Mouse (Mus musculus): Measurements from ENCODE around the gene Sema5a.

Sema5a gene

GRCm38 (mm10) chr15:32543181-32543580 lies 298.6 kb downstream of the Sema5a start:
- DNase-seq (ENCODE audit: low spot score) = no peak

DNA sequence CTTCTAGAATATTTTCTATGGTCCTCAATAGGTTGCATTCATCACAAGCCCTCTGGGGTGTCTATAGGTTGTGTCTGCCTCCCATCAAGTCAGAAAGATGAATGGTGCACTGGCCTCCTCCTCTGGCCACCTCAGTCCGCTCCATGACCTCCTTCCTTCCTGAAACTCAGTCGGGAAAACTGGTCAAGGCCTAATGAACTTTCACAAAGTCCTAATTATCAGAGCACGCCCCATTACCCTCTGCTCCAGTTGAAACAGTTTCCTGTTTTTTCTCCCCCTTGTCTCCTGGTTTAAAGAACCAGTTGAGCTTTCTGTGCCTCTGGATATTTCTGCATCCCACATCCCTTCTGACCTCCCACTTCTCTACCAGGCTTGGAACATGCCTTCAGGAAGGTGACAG lies 300.8 kb downstream of the Sema5a start:
- no peak for DNase-seq (ENCODE audit: low spot score)

DNA sequence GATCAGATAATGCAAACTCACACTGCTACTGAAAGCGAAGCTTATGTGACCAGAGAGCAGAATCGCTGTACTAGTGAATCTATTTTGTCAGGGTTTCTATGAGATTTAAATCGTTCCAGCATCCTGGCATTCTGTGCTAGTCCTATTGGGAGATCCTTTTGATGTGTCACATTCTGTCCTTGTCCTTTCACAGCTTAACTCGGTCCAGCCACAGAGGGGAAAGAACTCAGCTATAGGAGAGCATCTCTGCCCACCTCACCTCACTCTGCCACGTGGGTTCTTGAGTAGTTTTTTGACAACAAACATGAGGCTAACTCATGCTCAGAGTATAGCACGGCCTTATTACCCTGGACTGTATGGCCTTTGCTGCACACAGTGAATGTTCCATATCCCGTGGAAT lies 302.1 kb downstream of the Sema5a start:
- DNase-seq (ENCODE audit: low spot score) = no peak

DNA sequence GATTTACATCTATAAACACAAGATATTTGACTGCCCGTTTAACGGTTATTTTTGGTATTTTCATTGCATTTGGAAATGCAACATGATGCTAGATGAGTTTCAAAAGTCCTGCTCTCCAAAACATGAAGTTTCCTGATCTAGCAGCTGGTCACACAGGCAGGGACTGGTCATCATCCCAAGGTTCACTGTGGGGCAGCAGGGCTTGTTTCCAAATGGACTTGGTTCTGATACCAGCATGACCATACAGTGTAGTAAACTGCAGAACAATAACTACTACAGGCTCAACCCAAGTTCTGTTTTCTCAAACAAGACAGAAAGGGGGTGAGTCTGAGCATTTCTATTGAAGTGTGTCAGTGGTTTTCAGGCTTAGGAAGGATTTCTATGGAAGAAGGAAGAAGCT lies 314.3 kb downstream of the Sema5a start:
- no peak for DNase-seq (ENCODE audit: low spot score)

DNA sequence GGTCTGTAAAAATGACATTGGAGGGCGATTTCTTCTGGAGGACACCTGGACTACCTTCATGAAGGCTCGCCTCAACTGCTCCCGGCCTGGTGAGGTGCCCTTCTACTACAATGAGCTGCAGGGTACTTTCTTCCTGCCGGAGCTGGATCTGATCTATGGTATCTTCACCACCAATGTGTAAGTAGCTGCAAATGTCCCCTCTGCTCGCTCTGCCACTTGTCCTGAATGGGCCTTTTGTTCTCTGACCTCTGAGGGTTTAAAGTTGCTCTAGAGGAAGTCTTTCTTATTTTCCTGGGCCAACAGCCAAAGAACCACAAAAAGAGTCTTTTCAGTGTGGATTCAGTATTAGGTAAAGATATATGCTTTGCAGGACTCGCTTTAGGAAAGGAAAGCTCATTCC lies 318.0 kb downstream of the Sema5a start:
- DNase-seq (ENCODE audit: low spot score) = no peak

- no peak for DNase-seq (ENCODE audit: low spot score)
These were observed 323.7 kb downstream of the Sema5a start for GRCm38 (mm10) chr15:32568181-32568857.

DNA sequence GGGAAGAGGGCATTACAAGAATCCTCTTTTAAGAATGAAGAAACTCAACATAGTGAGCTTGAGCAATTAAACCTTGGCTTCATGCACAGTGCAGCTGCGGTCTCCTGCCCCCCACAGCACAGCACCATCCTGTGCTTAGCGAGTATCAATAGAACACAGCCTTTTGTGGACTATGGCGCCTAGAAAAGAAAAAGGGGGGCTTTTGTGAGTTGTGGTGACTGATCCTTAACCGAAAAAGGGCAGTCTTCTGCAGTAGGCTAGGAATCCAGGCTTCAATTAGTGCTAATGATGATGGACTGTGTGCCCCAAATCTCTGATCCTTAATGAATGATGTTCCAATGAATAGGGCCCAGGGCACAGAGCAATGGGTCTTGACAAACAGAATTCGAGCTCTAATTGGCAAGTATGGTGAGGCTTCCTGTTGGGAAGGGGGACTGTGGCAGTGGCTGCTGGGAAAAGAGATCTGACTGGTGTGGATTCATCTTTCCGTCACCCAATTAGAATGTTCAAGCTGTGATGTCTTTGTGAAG lies 324.3 kb downstream of the Sema5a start:
- DNase-seq (ENCODE audit: low spot score) = no peak

GRCm38 (mm10) chr15:32574327-32574726 lies 329.7 kb downstream of the Sema5a start:
- DNase-seq (ENCODE audit: low spot score) = no peak

DNA sequence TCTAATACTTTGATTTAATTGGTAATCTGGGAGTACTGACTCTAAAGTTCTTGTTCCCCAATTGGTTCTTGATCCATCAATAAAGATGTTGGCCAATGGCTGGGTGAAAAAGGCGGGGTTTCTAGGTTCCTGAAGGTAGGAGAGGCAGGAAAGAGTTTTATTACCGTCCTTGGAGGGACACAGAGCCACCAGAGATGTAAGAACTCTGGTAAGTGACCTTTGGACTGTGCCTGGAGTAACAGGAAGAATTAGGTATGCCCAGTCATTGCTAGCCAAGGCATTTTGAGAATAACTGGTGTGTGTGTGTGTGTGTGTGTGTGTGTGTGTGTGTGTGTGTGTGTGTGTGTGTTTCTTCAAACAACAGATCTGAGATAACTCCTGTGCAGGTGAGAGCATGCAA lies 330.6 kb downstream of the Sema5a start:
- DNase-seq (ENCODE audit: low spot score) = no peak

- no peak for DNase-seq (ENCODE audit: low spot score)
These were observed 334.7 kb downstream of the Sema5a start for GRCm38 (mm10) chr15:32579351-32579750.

- no peak for DNase-seq (ENCODE audit: low spot score)
These were observed 346.0 kb downstream of the Sema5a start for GRCm38 (mm10) chr15:32590641-32591040.

GRCm38 (mm10) chr15:32593746-32594145 lies 349.1 kb downstream of the Sema5a start:
- no peak for DNase-seq (ENCODE audit: low spot score)

DNA sequence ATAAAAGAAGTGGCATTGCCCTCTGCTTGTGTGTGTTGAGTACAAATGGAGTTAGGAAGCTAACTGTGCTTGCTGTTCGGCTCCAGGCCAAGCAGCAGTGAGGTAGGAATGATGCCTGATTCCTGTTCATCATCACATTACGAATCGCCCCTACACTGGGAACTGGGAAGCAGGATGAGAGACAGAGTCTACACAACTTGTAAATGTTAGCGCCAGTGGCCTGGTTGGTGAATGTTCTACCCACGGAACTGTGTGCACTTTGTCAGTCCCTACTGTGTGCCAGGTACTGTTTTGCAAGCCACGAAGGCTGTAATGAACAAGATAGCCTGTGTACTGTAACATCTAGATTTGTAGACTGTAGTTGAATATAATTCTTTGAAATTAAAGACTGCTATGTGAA lies 352.0 kb downstream of the Sema5a start:
- no peak for DNase-seq (ENCODE audit: low spot score)

GRCm38 (mm10) chr15:32597189-32597588 lies 352.6 kb downstream of the Sema5a start:
- no peak for DNase-seq (ENCODE audit: low spot score)

GRCm38 (mm10) chr15:32607236-32607635 lies 362.6 kb downstream of the Sema5a start:
- peak; percentile 60 for DNase-seq (ENCODE audit: low spot score)

GRCm38 (mm10) chr15:32610776-32611175 lies 366.2 kb downstream of the Sema5a start:
- DNase-seq (ENCODE audit: low spot score) = no peak

DNA sequence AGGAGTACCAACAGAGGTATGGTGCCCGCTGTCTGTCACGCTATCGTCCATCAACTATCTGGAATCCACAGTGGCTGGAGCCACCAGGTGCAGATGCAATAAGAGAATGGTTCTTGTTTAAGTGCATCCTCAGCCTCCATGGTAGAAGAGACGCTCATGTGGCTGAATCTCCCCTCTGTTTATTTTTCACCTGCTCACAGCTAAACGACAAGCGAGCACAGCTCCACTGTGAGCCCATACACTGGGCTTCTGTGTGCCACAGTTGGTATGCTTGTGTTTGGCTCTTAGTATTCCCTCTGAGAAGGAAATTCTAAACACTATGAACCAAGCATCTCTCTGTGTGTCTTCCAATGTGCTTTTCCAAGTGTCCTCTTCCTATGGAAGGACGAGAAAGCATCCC lies 366.6 kb downstream of the Sema5a start:
- DNase-seq (ENCODE audit: low spot score) = no peak

GRCm38 (mm10) chr15:32613718-32614117 lies 369.1 kb downstream of the Sema5a start:
- no peak for DNase-seq (ENCODE audit: low spot score)

GRCm38 (mm10) chr15:32615773-32616172 lies 371.2 kb downstream of the Sema5a start:
- no peak for DNase-seq (ENCODE audit: low spot score)

GRCm38 (mm10) chr15:32619199-32619598 lies 374.6 kb downstream of the Sema5a start:
- DNase-seq (ENCODE audit: low spot score) = no peak

DNA sequence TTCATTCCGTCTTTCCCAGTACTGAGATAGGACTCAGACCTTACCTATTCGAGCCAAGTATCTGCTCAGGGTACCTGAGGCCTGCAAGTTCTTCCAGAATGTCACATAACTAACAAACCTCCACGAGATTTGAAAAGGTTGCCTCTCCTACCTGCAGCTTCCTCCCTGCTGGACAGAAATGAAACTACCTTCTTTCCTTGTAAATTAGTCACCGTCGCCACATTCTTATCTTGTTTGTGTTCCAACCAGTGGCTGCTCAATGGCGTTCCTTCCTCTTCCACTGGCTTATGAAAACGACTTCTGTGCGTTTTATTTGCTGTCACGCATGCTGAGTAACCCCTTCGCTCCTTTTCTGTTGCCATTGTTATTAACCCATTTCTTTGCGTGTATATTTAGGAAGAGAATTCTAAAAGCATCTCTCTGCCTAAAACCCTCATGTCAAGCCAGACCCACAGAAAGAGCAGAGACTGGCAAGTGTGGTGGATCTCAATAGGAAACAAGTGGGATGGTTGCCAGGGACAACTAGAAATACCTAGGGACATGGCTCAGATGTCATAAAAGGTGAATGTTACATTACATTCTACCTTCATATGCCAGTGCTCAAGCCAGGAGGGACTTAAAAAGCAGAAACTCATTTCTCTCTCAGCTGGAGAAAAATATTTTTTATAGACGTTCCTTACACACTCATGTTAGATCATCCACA lies 378.6 kb downstream of the Sema5a start:
- DNase-seq (ENCODE audit: low spot score) = no peak

GRCm38 (mm10) chr15:32624106-32624505 lies 379.5 kb downstream of the Sema5a start:
- no peak for DNase-seq (ENCODE audit: low spot score)

DNA sequence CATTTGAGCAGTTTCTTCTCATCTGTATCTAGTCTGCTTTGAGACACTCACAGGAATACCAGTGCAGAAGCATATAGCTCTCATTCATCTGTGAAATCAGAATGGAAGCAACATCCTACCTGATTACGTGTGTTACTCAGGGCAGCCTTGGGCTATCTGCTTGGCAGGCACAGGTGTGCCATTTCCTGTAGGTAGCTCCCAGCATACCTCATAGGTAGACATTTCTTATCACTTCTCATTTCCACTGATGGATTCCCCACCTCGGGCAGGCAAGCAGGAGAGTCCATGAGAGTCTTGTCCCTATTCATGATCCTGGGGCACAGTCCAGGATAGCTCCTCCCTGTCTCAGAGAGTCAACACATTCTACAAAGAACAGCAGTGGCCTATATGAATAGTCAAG lies 381.4 kb downstream of the Sema5a start:
- no peak for DNase-seq (ENCODE audit: low spot score)

DNA sequence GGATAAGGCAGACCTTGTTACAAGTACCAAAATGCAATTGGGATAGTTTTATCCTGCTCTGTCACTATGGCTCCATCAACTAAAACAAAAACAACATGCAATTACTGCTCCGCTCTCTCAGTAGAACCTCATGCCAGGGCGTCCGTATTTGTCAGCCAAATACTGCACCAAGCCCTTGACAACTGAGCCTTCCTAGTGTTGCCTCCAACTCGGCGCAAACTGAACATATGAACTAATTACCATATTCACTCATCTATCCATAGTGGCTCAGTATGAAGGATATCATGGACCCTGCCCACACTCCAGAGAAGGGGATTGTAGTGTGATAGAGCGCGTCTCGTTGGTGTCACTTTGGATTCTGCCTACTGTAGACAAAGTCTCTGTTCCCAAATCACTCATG lies 389.1 kb downstream of the Sema5a start:
- no peak for DNase-seq (ENCODE audit: low spot score)

All from ovary, adult 18-20 months (tissue).